Mouse (Mus musculus): ENCODE data around the gene Fam169a.
"Not testable (repeated sequence)": the region's sequence is repeated elsewhere in the genome, so short reads cannot be mapped to it uniquely, and the experiment has no call there.

The Fam169a gene

DNA sequence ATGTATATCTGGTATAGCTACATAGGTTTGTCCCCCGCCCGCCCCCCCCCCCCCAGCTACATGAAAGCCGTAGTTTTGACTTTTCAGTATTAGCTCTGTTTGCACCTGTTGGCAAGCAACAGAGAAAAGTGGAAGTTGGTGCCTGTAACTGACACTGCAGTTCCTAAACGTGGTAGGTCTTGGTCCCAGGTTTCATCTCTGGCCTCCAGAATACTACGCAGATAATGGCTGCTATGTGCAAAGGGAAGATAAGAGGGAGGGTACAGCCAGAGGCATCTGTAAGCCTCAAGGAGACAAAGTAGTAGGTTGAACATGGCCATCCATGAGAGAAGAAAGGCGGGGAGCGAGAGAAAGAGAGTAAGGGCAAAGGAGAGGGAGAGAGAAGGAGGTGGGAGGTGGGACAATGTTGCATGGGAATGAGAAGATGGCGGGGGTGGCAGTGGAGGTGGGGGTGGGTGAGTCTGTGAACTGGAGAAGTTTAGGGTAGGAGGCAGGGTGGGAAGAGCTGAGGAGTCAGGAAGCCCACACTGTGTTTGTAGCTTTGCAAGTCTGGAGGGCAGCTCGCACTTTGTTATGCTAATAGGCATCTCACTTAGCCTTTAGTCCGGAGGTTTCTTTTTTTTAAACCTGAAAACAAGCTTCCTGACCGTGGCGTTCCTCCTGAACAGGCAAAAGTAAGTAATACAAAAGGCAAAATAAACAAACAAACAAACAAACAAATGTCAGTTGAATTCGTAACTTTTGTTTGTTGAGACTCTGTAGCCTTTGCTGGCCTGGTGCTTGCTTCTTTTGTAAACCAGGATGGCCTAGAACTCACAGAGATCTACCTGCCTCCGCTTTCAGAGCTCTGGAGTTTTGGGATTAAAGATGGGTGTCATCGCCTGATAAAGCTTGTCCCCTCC lies at the start of gene Fam169a:
Fam169a (plus strand) TSS at position 638 of the 902 bp plus-strand sequence.
- no peak for DNase-seq (ENCODE audit: low spot score)

DNA sequence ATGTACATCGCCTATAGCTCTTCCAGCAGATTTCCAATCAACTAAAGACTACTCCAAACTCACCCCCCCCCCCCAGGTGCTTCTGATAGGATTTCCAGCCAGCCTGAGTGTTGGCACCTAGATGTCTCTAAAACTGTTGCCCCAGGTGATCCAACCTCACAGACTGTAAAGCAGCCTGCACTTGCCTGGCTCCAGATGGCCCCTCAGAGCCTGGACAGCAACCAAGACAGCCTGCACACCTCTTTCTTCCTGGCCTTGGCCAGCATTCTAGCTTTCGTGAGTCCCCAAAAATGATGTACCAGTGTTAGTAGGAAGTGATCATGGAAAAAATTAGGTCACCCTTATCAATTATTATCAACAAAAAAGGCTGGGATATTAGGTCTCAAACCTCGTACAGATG lies 49.4 kb upstream of the Fam169a start:
- DNase-seq (ENCODE audit: low spot score): no peak

DNA sequence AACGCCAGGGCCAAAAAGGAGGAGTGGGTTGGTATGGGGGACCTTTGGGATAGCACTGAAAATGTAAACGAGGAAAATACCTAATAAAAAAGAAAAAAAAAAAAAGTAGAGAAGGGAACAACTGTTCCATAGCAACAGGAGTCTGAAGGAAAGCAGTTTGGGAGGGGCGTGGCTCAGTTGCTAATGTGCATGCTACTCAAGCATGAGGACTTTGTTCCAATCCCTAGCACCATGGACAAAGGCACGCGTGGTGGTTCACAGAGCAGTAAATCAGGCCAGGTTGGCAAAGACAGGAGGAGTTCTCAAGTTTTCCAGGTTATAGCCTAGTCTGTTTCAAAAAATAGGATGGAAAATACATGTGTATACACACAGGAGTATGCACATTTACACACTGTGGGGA lies 47.0 kb upstream of the Fam169a start:
- no peak for DNase-seq (ENCODE audit: low spot score)

DNA sequence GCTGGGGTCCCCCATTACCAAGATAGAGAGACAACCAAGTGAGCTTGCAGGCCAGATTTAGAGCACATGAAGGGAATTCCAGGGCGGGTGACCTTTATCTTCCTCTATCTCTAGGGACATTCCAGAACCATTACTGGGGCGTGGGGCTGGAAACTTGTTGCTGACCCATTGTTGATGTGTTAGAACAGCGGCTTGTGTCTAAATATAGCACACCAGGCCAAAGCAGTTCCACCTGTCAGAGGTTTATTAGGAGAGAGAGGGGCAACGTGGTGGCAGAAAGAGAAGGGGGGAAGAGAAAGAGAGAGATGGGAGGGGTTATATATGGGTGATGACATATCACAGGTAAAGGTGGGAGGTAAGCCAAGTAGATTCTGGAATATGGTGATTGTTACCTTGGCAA lies 45.2 kb upstream of the Fam169a start:
- no peak for DNase-seq (ENCODE audit: low spot score)

DNA sequence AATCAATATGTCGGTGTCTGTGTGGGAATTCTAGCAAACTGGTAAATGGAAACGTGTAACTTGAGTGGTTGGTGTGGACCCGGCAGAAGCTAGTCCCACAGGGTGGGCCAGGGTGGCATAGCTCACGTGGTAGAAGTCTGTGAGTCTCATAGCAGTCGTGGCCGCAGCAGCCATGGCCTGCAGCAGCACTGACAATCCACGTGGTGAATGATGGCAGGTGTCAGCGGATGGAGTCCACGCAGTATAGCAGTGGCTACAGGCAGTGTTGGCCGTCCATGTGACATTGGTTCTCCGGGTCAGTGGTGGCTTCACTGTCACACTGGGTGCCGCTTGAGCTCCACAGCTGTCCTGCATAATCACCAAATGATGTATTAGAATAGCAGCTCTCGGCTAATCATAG lies 37.0 kb upstream of the Fam169a start:
- DNase-seq (ENCODE audit: low spot score): no peak

DNA sequence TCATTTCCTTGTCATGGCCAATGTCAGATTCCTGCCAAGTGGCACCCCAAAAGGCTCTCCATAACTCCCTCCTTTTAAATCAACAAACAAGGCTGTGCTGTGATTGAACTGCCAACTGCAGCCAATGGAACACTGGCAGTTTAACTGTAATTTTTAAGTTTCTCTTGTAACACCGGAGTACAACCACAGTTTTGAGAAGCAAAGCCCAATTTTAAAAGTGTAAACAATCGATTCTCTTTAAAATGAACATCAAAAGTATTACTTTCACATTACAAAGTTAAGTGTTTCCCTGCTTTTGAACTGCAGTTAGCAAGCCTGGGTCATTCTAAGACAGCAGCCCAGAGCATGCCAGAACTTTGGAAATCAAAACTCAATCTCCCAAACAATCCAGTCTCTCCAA lies 32.8 kb upstream of the Fam169a start, which contains the start of gene 1700029F12Rik:
1700029F12Rik (minus strand) TSS at position 101 of the 400 bp plus-strand sequence.
- DNase-seq (ENCODE audit: low spot score): no peak

DNA sequence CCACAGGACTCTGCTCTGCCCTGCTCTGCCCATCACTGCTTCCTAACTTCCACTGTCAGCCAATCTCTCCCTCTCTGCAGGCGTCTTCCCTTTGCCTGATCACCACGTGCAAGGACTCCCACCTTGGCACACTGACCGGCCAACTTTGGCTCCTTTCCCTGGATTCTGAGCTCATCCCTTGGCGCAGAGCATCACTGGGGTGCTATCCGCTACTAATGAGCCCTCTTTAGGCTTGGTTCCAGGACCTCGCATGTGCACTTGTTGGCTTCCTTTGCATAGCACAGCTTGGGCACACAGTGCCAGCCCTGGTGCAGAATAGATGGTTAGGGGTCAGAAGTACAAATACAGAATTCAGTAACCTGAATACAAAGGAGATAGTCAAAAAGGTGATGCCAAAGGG lies 15.9 kb upstream of the Fam169a start:
- DNase-seq (ENCODE audit: low spot score): no peak

DNA sequence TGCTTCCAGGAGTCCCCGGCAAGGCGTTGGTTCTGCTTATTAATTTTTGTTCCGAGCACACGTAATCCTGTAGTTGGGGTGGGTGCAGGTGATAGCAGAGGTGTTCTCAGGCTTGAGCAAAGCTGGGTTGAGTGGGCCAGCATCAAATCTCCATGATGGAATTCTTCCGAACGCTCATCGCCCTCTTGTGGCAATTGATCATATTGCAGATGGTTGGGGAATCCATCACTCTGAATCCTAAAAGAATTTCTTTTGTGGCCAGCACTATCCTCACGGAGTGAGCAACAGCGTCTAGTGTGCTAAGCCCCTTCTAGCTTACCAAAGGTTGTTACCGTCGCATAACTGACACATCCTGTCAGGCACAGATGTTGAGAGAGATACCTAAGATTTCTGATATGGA lies 14.4 kb upstream of the Fam169a start:
- DNase-seq (ENCODE audit: low spot score): peak; percentile 63

DNA sequence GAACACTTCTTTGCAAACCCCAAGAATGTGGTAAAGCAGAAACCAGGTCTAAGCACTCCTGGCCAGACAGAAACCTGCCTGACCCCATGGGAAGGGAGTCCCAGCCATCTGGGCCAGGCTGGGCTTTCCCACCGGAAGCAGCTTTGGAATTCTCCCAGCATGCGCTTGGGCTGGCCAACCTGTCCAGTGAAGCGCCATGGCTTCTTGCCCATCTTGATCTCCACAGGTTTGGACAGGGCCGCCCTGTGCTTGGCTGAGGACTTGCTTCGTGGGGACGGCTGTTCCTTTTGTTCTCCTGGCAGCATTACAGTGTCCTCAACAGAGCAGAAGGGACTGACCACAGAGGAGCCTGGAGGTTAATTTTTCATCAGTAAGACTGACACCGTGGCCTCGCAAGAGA lies 13.2 kb upstream of the Fam169a start:
- no peak for DNase-seq (ENCODE audit: low spot score)

DNA sequence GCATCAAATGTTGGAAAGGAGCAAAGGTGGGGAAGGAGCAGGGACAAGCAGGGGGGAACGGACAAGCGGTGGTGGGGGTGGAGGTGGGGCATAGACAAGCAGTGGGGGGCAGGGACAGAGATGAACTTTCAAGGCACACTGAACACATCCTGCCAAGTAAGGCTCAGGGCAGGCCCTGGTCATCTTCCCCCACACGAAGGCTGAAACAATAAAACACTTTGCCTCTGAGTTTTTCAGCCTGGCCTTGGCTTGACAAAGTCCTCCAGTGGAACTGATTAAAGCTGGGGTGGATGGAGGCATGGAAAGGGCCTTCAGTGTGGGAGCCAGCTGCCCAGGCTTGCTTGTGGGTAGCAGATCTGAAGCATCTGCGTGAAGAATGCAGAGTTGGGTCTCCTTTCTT lies 9.3 kb upstream of the Fam169a start:
- DNase-seq (ENCODE audit: low spot score): no peak

DNA sequence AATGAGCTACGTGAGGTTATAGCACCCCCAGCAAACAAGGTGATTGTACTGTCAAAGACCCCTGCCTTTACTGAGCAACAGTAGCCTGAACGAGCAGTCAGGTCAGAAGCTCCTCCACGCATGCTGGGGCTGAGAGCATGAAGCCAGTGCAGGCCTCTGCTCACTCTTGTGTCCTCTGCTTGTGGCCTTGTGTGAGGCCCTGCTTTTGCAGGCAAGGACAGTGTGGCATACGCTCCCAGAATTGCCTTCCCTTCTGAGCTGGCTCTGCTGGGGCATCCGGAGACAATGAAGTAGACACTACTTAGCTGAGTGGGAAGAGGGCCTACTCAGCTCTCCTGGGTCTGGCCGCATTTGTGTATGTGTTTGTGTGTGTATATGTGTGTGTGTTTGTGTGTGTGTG lies 7.3 kb upstream of the Fam169a start:
- DNase-seq (ENCODE audit: low spot score): no peak

DNA sequence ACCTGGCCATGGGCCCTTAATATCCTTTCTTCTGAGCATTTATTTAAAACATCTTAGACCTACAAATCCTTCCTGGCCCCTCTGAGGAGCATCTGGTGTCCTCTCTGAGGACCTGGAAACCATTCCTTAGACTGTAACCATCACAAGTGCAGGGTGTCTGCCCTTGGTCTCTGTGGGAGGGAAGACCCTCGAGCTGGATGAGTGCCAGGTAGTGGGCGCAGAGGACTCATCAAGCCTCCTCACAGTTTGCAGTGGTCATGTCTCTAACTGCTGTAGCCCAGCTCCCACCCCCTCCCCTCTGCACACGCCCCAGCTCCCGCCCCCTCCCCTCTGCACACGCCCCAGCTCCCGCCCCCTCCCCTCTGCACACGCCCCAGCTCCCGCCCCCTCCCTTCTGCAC lies 6.8 kb upstream of the Fam169a start:
- no peak for DNase-seq (ENCODE audit: low spot score)

DNA sequence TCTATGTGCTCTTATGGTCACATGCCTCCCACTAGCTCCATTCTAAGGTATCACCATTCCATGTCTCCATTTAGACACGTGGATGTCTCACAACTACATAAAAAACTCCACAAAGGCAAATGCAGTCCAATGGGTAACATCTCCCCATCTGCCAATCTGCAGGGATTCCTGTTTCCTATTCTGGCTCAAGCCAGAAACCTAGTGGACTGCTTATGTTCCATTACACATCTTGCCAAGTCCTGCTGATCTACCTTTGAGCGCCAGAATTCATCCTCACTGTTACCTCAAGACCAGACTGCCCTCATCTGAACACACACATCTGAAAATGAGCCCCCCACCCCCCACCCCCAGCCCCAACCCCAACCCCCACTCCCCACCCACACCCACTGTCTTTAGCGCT lies 4.9 kb upstream of the Fam169a start:
- DNase-seq (ENCODE audit: low spot score): no peak

DNA sequence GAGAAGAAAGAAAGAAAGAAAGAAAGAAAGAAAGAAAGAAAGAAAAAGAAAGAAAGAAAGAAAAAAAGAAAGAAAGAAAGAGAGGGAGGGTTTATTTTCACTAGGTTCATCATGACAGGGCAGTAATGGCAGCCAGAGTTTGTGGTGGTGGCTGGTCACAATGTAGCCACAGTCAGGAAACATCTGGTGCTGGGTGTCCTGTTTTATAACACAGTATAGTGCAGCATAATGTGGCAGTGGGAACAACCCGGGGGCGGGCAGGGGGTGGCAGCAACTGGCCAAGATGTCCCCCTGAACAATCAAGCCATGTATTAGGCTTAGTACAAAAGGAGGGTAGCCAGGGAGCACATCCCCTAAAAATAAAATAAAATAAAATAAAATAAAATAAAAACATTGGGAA lies 3.7 kb upstream of the Fam169a start:
- DNase-seq (ENCODE audit: low spot score): no peak

DNA sequence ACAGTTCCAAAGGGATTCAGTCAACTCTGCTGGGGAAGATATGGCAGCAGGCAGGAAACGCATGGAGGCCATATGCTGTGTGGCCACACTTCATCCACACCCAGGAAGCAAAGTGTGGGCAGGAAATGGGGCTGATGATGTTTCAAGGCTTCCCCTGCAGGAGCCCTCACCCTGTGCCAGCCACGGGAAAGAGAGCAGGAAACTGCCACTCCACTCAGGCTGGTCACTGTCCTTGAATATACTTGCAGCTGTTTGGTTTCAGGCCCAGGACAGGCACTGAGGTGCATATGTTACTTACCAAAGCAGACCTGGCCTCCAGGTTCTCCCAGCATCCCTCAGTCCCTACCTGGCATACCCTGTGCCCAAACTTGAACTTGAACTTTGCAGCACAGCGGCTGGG lies 2.7 kb upstream of the Fam169a start:
- DNase-seq (ENCODE audit: low spot score): no peak

DNA sequence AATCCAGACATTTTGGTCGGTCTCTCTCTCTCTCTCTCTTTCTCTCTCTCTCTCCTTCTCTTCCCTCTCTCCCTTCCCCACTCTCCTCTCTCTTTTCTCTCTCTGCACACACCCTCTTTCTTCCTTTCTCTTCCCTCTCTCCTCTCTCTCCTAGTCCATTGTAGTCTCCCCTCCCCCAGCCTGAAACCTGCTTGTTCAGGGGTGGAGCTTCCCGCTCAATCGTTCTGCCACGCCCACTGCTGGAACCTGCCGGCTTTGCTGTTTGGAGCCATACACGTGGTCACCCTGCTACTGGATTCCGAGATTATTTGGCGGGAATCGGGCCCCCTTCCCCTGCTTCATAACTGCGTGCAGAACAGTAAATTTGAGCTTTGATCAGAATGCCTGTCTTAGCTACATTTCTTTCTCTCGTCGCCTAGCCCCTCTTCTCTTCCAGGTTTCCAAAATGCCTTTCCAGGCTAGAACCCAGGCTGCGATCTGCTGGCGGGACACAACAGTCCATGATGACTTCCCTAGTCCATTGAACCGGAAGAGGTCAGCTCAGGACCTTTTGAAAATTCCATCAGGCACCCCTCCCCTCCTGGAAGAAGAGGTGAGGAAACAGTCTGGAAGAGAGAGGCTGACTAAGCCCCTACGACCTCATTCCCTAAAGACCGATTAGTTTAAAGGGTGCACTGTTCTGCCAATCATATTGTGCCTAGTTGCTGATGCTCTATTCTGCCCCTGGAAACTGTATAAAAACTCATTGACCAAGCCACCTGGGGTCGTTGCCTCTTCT lies 2.1 kb upstream of the Fam169a start:
- DNase-seq (ENCODE audit: low spot score): not testable (repeated sequence)

DNA sequence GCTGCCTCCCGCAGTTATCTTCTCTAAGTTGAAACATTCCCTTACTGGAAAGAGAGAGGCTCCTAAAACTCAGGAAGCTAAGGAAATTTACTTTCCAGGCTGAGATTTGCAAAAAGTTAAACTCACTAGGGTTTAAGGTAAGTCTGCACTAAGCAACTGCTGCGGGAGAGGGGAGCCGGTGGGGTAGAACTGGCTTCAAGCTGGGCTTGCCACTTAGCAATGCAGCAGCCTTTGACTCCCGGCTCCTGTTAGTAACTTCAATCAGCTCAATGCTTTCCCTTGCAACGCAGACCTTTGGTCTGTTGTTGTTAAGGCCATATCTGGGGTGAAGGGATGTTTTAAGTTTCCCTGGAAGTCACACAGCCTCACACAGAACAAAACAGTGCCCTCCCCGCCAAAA lies 605 bp downstream of the Fam169a start:
- no peak for DNase-seq (ENCODE audit: low spot score)

DNA sequence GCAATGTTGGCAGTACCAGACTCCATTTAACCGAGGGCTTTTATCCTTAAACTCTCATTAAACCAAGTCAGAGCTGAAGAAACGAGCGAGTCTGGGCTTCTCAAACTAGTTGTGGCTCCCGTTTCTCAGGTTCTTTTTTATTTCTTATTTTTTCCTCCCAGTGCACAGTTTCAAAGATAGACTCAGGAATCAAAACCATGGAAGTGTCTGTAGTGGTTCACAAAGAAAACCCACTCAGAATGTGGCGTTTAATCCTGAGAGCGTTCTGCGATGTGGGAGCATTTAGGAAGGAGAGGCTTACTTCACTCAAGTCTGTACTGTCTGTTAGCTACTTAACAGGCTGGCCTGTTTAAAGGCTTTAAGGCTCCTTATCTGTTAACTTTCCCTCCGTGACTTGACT lies 1.1 kb downstream of the Fam169a start:
- DNase-seq (ENCODE audit: low spot score): no peak

DNA sequence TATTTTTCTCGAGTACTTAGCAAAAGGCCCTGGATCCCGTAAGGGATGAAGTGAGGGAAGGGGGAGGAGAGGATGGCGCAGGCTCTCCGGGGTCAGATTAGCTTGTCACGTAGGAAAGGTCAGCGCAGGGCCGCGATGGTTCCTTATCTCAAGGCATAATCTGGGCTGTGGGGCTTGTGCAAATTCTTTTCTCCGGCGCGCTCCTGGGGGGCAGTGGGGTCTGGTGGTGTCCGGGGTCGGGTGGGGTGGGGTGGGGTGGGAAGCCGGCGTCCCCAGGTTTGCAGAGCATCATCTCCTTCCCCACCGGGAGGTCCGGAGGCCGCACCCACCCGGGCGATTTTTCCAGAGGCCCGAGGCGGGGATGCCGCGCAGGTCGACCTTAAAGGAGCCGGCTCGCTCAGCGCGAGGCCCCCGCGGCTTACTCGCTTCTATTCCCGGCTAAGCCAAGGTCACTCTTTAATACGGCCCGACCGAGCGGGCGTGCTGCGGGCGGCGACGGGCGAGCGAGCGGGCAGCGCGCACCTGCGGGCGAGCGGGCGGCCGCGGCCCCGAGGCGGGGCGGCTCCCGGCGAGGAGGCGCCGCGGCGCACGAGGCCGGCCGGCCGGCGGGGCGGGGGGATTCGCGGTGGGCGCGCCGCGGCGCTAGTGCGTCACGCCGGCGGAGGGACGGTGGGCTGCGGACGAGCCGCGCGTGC lies 4.0 kb downstream of the Fam169a start:
- no peak for DNase-seq (ENCODE audit: low spot score)

DNA sequence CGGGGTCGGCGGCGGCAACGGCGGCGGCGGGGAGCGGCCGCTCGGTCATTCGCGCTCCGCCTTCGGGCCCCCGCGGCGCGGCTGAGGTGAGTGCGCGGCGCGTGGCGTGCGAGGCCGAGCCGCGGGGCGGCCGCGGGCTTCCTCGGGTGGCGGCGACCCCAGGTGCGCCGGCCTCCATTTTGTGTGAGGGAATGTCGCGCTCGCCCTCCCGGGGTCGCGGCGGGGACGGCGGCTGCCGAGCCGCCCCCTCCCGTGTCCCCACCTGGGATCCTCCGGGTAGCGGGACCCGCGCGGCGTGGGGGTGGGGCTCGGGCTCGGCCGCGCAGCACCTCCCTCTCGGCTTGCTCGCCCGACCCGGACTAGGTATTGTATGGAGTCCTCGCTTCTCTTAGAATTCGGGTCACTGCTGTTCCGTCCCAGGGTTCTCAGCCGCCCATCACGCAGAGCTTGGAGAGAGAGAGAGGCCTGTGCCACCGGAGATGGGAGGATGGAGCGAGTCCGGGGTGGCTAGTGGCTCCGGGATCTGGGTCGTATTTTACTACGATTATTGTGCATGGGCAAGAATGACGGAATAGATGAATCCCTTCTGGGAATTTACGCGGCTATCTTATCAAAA lies 4.6 kb downstream of the Fam169a start:
- DNase-seq (ENCODE audit: low spot score): no peak

DNA sequence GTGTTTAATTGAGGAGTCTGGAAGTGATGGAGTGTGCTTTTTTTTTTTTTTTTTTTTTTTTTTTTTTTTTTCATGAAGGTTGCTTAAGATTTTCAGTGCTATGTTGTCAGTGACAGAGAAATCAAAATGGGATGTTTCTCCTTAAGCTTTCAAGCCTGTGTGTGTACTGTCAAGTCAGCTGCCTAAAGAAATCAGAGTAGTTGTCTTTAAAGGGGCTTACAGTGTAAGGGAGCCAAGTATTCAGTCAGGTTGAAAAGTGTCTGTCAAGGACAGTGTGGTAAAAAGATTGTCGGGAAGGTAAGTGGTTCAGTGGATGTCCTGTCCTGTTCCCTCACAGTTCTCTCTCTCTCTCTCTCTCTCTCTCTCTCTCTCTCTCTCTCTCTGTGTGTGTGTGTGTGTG lies 6.4 kb downstream of the Fam169a start:
- no peak for DNase-seq (ENCODE audit: low spot score)

DNA sequence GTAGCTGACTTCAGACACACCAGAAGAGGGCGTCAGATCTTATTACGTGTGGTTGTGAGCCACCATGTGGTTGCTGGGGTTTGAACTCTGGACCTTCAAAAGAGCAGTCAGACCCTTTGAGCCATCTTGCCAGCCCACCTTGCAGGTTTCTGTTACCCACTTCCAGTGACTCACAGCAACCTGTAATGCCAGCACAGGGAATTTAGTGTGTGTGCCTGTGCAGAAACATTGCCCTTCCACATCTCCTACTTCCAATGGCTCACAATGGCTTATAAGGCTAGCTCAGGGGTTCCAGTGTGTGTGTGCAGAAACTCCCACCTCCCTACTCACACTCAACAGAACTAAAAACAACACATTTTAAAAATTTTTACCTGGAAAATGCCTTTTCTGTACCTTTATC lies 10.5 kb downstream of the Fam169a start:
- DNase-seq (ENCODE audit: low spot score): no peak
